Mouse (Mus musculus) limb, embryonic 15.5 days (tissue): Measurements from ENCODE around the gene Trim2. TPM values are rescaled to one million over a fixed set of nuclear protein-coding genes. Genes with fewer than 3 reads are reported as not detected.
A peak's percentile ranks its signal among the peaks of the same experiment; 100 is the strongest.

Experiments
- ATAC-seq: fragments of 200-750 bp; cut with Nextera tagmentation; 2 replicates; pipeline ENCODE4 v1.8.0; 2017; ENCODE audit warnings: low read depth, moderate TSS enrichment; ENCODE audit not compliant: insufficient number of reproducible peaks, low FRiP score, low TSS enrichment
- H3K27ac ChIP-seq: fragments of 300-500 bp; sonication (generic); 2 replicates; pipeline ENCODE4 v1.5.1; 2015; ENCODE audit warnings: moderate library complexity, mild to moderate bottlenecking, inconsistent platforms
- H3K27me3 ChIP-seq: fragments of 300-500 bp; sonication (generic); 2 replicates; pipeline ENCODE4 v1.6.1; 2015; ENCODE audit warnings: inconsistent platforms
- H3K36me3 ChIP-seq: fragments of 300-500 bp; sonication (generic); 2 replicates; pipeline ENCODE4 v1.6.1; 2015; ENCODE audit warnings: inconsistent platforms
- H3K4me1 ChIP-seq: fragments of 300-500 bp; sonication (generic); 2 replicates; pipeline ENCODE4 v1.6.1; 2015; ENCODE audit warnings: inconsistent platforms
- H3K4me2 ChIP-seq: fragments of 300-500 bp; sonication (generic); 2 replicates; pipeline ENCODE4 v1.6.1; 2015; ENCODE audit warnings: mild to moderate bottlenecking, inconsistent platforms
- H3K4me3 ChIP-seq: fragments of 300-500 bp; sonication (generic); 2 replicates; pipeline ENCODE4 v1.5.1; 2015; ENCODE audit warnings: mild to moderate bottlenecking, inconsistent platforms
- H3K9ac ChIP-seq: fragments of 300-500 bp; sonication (generic); 2 replicates; pipeline ENCODE4 v1.6.1; 2015; ENCODE audit warnings: inconsistent platforms
- H3K9me3 ChIP-seq: fragments of 300-500 bp; sonication (generic); 2 replicates; pipeline ENCODE4 v1.6.1; 2016; ENCODE audit warnings: inconsistent platforms
- WGBS: fragments of 180-500 bp; shearing (Covaris S2); methylation state at CpG from one replicate; pipeline ENCODE4 v1.1.7; 2015; 5-methylcytosine and 5-hydroxymethylcytosine counted together
- polyA plus RNA-seq: library from polyadenylated mRNA; unstranded; fragments of >200 nt; fragmentation: Nextera tagmentation; extraction: Ambion mirVana; gene quantifications from 2 replicates; pipeline ENCODE4 v1.2.1, GENCODE M21; 2015

Trim2 gene
- polyA plus RNA-seq, 1 experiment from 2014 or later, result 35.9 TPM

GRCm38 (mm10) chr3:84261863-84262262 is 44.8 kb downstream of the Trim2 start:
- Histone ChIP-seq H3K4me3 (no peak overlapping the region), H3K36me3 (no peaks in the 10 kb centered on the region), H3K4me1 (peaks cover 16% of the 10 kb centered on the region; the same call in 1 of the 2 replicates), H3K27ac (no peak overlapping the region), H3K9ac (no peak overlapping the region), H3K27me3 (peaks cover 50% of the 10 kb centered on the region), H3K4me2 (no peak overlapping the region), H3K9me3 (no peaks in the 10 kb centered on the region)
- ATAC-seq, result no peak
- WGBS, result 79% methylated on average over 6 of the region's 6 CpGs

DNA sequence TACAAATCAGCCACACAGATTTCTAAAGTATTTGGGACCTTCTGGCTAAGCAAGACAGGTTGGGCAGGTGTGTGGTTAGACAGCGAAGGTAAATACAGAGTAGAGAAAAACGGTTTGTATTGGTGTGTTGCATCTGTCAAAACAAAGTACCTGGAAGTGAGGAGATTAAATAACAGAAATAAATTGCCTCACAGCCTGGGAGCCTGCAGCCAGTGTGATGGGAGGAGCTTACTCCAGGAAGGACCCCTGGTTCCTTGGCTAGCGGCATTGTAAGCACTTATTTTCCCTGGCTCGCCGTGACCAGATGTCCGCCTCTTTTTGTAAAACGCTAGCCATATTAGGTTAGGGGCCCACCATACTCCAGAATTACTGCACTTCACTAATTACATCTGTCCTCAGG is 45.8 kb downstream of the Trim2 start:
- H3K9me3 ChIP-seq, result no peaks in the 10 kb centered on the region
- H3K27me3 ChIP-seq, result peaks cover 43% of the 10 kb centered on the region
- H3K4me1 ChIP-seq, result peaks cover 16% of the 10 kb centered on the region; the same call in 1 of the 2 replicates
- H3K27ac ChIP-seq, result no peak overlapping the region
- H3K4me3 ChIP-seq, result no peak overlapping the region
- no peak overlapping the region for H3K4me2 ChIP-seq
- H3K9ac ChIP-seq, result no peak overlapping the region
- no peaks in the 10 kb centered on the region for H3K36me3 ChIP-seq
- 30% methylated on average over 7 of the region's 7 CpGs for WGBS
- no peak for ATAC-seq

GRCm38 (mm10) chr3:84260024-84260535 is 46.6 kb downstream of the Trim2 start:
- ATAC-seq, result no peak
- H3K9me3 ChIP-seq, result no peaks in the 10 kb centered on the region
- peak overlapping the region; percentile 98 for H3K4me2 ChIP-seq
- peak overlapping the region; percentile 63; the same call in 1 of the 2 replicates for H3K9ac ChIP-seq
- WGBS, result 8% methylated on average over 5 of the region's 8 CpGs
- H3K27ac ChIP-seq, result peak overlapping the region; percentile 85
- no peaks in the 10 kb centered on the region for H3K36me3 ChIP-seq
- H3K27me3 ChIP-seq, result peaks cover 36% of the 10 kb centered on the region
- H3K4me3 ChIP-seq, result peak overlapping the region; percentile 58
- peaks cover 16% of the 10 kb centered on the region; the same call in 1 of the 2 replicates for H3K4me1 ChIP-seq

DNA sequence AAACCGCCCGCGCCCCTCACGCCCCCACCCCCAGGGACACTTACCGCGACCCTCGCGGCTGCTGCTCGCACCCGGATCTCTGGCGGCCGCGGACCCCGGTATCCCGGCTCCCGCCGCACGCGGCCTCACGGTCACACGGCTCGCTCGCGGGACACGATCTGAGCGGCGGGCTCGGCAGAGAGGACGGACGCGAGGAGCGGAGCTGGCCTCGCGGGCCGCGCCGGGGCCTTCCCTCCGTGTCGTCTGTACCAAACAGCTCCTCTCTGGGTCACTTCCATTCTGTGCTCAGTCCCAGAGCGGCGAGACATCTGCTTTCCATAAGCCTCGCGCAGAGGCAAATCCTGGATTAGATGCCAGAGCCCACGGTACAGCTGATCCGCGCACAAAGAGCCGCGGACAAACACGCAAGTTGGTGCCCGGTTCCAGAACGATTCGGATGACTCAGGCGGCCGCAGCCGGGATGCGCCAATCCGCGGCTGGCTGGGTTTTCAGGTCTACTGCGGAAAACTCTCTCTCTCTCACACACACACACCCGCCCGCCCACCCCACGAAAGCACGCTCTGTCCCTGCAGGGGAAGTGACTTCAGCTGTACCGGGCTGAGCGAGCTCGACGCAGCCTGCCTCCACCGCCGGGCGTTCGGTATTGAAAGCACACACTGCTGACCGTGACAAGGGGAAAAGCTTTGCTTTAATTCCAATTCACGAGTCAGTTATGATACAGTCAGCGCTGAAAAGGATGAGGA is 47.2 kb downstream of the Trim2 start:
- WGBS, result under 1% methylated on average over 74 of the region's 74 CpGs
- peak overlapping the region; percentile 98 for H3K4me2 ChIP-seq
- peaks cover 31% of the 10 kb centered on the region for H3K27me3 ChIP-seq
- H3K9ac ChIP-seq, result peak overlapping the region; percentile 63
- no peaks in the 10 kb centered on the region for H3K9me3 ChIP-seq
- H3K4me3 ChIP-seq, result peak overlapping the region; percentile 58
- H3K4me1 ChIP-seq, result peaks cover 16% of the 10 kb centered on the region; the same call in 1 of the 2 replicates
- ATAC-seq, result peak; percentile 77
- H3K27ac ChIP-seq, result peak overlapping the region; percentile 85
- H3K36me3 ChIP-seq, result no peaks in the 10 kb centered on the region

DNA sequence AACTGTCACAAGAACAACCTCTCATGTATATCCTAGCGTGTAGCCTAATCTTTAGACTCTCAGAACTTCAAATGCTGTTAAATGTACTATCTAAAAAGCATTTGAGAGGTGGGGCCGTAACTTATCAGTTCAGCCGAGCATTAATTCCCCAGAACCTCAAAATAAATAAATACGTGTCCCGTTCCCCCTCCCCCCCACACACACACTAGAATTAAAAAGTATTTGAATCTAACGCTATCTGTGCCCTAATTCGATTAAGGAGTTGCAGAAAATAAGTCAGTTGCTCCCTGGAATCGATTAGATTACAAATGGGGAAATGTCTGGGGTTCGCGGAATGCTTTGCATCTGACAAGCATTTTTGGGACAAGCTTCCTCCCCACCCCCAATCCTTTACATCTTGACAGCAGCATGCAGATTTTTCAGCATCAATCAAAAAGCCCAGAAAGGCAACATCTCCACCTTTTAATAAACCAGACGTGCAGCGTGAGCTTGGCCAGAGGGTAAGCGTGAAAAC is 48.1 kb downstream of the Trim2 start:
- H3K27me3 ChIP-seq, result peaks cover 23% of the 10 kb centered on the region
- H3K4me3 ChIP-seq, result peak overlapping the region; percentile 58
- peak overlapping the region; percentile 98 for H3K4me2 ChIP-seq
- peaks cover 16% of the 10 kb centered on the region; the same call in 1 of the 2 replicates for H3K4me1 ChIP-seq
- no peaks in the 10 kb centered on the region for H3K36me3 ChIP-seq
- H3K9me3 ChIP-seq, result no peaks in the 10 kb centered on the region
- no peak for ATAC-seq
- H3K27ac ChIP-seq, result peak overlapping the region; percentile 85; the same call in 1 of the 2 replicates
- peak overlapping the region; percentile 63; the same call in 1 of the 2 replicates for H3K9ac ChIP-seq
- WGBS, result 8% methylated on average over 13 of the region's 13 CpGs

DNA sequence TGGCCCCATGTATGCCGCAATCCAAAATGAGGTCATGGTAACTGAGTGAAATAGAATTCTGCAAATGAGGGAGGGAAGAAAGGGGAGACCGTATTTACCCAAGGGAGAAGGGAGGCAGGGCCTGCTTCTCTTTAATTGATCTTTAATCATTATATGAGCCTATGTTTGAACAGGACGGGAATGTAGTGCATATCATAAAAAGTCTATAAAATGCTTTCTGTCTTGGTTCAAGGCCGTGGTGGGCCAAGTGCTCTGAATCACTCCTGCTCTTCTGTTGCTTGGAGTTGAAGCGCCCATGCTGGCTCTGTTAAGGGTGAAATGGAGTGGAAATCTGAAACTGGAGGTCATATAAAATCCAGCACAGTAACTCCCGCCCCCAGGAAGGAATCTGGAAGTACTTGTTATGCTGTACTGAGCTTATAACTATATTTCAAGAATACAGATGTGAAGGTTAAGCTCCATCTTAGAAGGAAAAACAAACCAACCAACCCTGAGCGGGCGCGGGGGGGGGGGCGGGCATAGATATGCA is 48.6 kb downstream of the Trim2 start:
- whole genome bisulfite sequencing, result 21% methylated on average over 10 of the region's 10 CpGs
- Histone ChIP-seq H3K4me2 (peak overlapping the region; percentile 98), H3K4me1 (peaks cover 16% of the 10 kb centered on the region; the same call in 1 of the 2 replicates), H3K27me3 (peaks cover 19% of the 10 kb centered on the region; the same call in 1 of the 2 replicates), H3K9me3 (no peaks in the 10 kb centered on the region), H3K36me3 (no peaks in the 10 kb centered on the region), H3K4me3 (peak overlapping the region; percentile 58), H3K9ac (no peak overlapping the region), H3K27ac (0 out of 2 replicates have a peak overlapping the region, but pooled peaks have one; percentile 13)
- no peak for ATAC-seq

- H3K4me3 ChIP-seq, result no peak overlapping the region
- H3K27me3 ChIP-seq, result no peaks in the 10 kb centered on the region
- no peaks in the 10 kb centered on the region for H3K36me3 ChIP-seq
- no peak overlapping the region for H3K9ac ChIP-seq
- H3K4me2 ChIP-seq, result no peak overlapping the region
- H3K9me3 ChIP-seq, result no peaks in the 10 kb centered on the region
- WGBS, result 92% methylated on average over 2 of the region's 2 CpGs
- ATAC-seq, result no peak
- no peak overlapping the region for H3K27ac ChIP-seq
- peaks cover 22% of the 10 kb centered on the region; the same call in 1 of the 2 replicates for H3K4me1 ChIP-seq
Observed at GRCm38 (mm10) chr3:84254520-84254878, 52.2 kb downstream of the Trim2 start.

- H3K4me1 ChIP-seq, result peaks cover 20% of the 10 kb centered on the region; the same call in 1 of the 2 replicates
- ATAC-seq, result no peak
- no peak overlapping the region for H3K27ac ChIP-seq
- WGBS, result 85% methylated on average over 9 of the region's 9 CpGs
- no peaks in the 10 kb centered on the region for H3K9me3 ChIP-seq
- H3K4me3 ChIP-seq, result no peak overlapping the region
- H3K9ac ChIP-seq, result no peak overlapping the region
- H3K4me2 ChIP-seq, result no peak overlapping the region
- H3K36me3 ChIP-seq, result no peaks in the 10 kb centered on the region
- H3K27me3 ChIP-seq, result no peaks in the 10 kb centered on the region
Observed at GRCm38 (mm10) chr3:84253655-84254519, 52.8 kb downstream of the Trim2 start.

DNA sequence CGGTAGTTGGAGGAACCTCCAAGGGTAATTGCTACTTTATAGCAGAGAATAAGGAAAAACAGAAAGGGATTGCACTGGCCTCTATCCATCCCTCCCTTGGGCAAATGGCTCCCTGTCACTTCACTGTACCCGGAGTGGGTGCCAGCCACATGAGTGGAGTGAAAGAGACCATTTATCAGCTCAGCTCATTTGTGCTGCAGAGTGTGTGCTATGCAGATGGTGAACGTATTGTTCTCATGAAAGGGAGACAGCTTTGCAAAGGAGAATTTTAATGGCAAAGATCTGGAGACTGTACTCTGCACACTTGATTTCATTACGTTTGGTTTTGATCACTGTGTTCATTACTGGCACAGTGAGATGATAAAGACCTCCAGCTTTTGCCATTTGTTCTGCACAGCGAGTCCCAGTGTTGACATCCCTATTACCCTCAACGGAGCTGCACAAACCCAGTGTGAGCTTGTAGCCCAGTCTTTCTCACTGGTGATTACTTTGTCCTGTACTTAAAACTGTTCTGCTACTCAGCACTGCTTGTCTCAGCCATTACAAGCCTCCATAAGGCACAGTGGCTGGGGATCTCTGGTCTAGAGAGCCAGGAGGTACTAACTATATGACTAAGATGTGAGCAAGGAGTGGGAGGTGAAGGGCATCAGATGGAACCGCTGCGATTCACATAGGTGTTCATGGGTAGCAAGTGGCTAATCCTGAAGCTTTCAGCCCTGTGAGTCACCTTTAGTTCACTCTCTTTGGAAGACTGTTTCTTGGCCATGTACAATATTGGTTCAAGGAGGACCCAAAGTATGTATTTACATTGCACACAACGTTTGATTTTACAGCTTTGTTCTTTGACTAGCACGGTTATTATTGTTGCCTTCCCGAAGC is 53.7 kb downstream of the Trim2 start:
- no peaks in the 10 kb centered on the region for H3K27me3 ChIP-seq
- H3K27ac ChIP-seq, result peak overlapping the region; percentile 50; the same call in 1 of the 2 replicates
- no peaks in the 10 kb centered on the region for H3K9me3 ChIP-seq
- H3K4me3 ChIP-seq, result no peak overlapping the region
- ATAC-seq, result no peak
- H3K36me3 ChIP-seq, result no peaks in the 10 kb centered on the region
- peaks cover 17% of the 10 kb centered on the region; the same call in 1 of the 2 replicates for H3K4me1 ChIP-seq
- H3K9ac ChIP-seq, result no peak overlapping the region
- 54% methylated on average over 11 of the region's 11 CpGs for WGBS
- no peak overlapping the region for H3K4me2 ChIP-seq

DNA sequence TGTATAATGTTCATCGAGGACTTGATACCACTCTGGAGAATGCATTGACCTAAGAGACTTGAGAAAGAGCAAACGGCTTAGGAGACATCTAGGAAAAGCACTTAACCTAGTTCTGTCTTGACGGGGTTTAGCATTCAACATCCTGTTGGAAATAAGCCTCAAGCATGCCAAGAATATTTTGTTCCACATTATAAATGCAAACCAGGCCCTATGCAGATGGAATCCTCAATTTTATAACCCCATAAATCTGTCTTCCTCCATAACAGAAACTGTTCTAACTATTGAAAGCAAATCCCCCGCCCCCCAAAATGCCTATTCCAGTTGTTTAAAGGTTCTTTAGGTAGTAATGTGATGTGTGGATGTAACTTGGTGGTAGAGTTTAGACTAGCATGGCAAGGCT is 55.0 kb downstream of the Trim2 start:
- WGBS, result 30% methylated on average over 4 of the region's 4 CpGs
- no peak overlapping the region for H3K4me2 ChIP-seq
- no peak overlapping the region for H3K4me3 ChIP-seq
- peak overlapping the region; percentile 48 for H3K27ac ChIP-seq
- H3K9ac ChIP-seq, result no peak overlapping the region
- H3K4me1 ChIP-seq, result peaks cover 22% of the 10 kb centered on the region; the same call in 1 of the 2 replicates
- no peaks in the 10 kb centered on the region for H3K27me3 ChIP-seq
- no peaks in the 10 kb centered on the region for H3K9me3 ChIP-seq
- no peaks in the 10 kb centered on the region for H3K36me3 ChIP-seq
- no peak for ATAC-seq
